Mouse (Mus musculus): Measurements from ENCODE around the gene Cyp11a1.

Cyp11a1 gene

GRCm38 (mm10) chr9:58005753-58006461, at the start of gene Cyp11a1:
TSS of gene Cyp11a1 (plus strand) at chr9:58006411.
- in situ Hi-C loops (cut with MboI, MseI): no loop called here

GRCm38 (mm10) chr9:57956838-57957236, 49.4 kb upstream of the Cyp11a1 start:
- in situ Hi-C loops (cut with MboI, MseI): no loop called here

- in situ Hi-C loops (cut with MboI, MseI): no loop called here
Measured at GRCm38 (mm10) chr9:57958615-57959014, 47.6 kb upstream of the Cyp11a1 start.

- in situ Hi-C loops (cut with MboI, MseI): no loop called here
Measured at GRCm38 (mm10) chr9:57959399-57959798, 46.8 kb upstream of the Cyp11a1 start.

GRCm38 (mm10) chr9:57959886-57960866, 46.0 kb upstream of the Cyp11a1 start:
- in situ Hi-C loops (cut with MboI, MseI): no loop called here

GRCm38 (mm10) chr9:57961226-57961625, 45.0 kb upstream of the Cyp11a1 start:
- in situ Hi-C loops (cut with MboI, MseI): no loop called here

GRCm38 (mm10) chr9:57961863-57962778, 44.1 kb upstream of the Cyp11a1 start:
- in situ Hi-C loops (cut with MboI, MseI): no loop called here

GRCm38 (mm10) chr9:57963249-57963997, 42.8 kb upstream of the Cyp11a1 start:
- in situ Hi-C loops (cut with MboI, MseI): no loop called here

- in situ Hi-C loops (cut with MboI, MseI): no loop called here
Measured at GRCm38 (mm10) chr9:57963998-57964395, 42.2 kb upstream of the Cyp11a1 start.

- in situ Hi-C loops (cut with MboI, MseI): no loop called here
Measured at GRCm38 (mm10) chr9:57964528-57965250, 41.5 kb upstream of the Cyp11a1 start.

GRCm38 (mm10) chr9:57965281-57966185, 40.7 kb upstream of the Cyp11a1 start:
- in situ Hi-C loops (cut with MboI, MseI): no loop called here

- in situ Hi-C loops (cut with MboI, MseI): no loop called here
Measured at GRCm38 (mm10) chr9:57967237-57967960, 38.8 kb upstream of the Cyp11a1 start.

GRCm38 (mm10) chr9:57968166-57968771, 37.9 kb upstream of the Cyp11a1 start:
- in situ Hi-C loops (cut with MboI, MseI): no loop called here

GRCm38 (mm10) chr9:57968783-57969542, 37.2 kb upstream of the Cyp11a1 start:
- in situ Hi-C loops (cut with MboI, MseI): no loop called here

- in situ Hi-C loops (cut with MboI, MseI): no loop called here
Measured at GRCm38 (mm10) chr9:57969736-57970495, 36.3 kb upstream of the Cyp11a1 start.

GRCm38 (mm10) chr9:57971413-57971812, 34.8 kb upstream of the Cyp11a1 start:
- in situ Hi-C loops (cut with MboI, MseI): no loop called here
